Mouse (Mus musculus) liver, adult 2 months (tissue): ENCODE data around the gene Ppp1r11.

Source experiments
- CTCF ChIP-seq: fragments of 200-500 bp; IDR thresholded peaks from 2 replicates; pipeline ENCODE4 v1.5.1; 2011; ENCODE audit warnings: low read depth, low read length, control low read depth
- POLR2A ChIP-seq: fragments of 200-500 bp; IDR thresholded peaks from 2 replicates; pipeline ENCODE4 v1.6.1; 2011; ENCODE audit warnings: low read length, control low read depth; ENCODE audit not compliant: insufficient read depth; ENCODE audit errors: extremely low read depth

GRCm38 (mm10) chr17:36948286-36948685, 3.3 kb downstream of the Ppp1r11 start:
- TF ChIP-seq CTCF = no peak
- TF ChIP-seq POLR2A = no peak
